Mouse (Mus musculus) kidney, embryonic 16.5 days (tissue): Measurements from ENCODE around the gene Nop2. TPM values are rescaled to one million over a fixed set of nuclear protein-coding genes. Genes with fewer than 3 reads are reported as not detected.

Experiments
- ATAC-seq: fragments of 200-750 bp; cut with Nextera tagmentation; 2 replicates; pipeline ENCODE4 v1.8.0; 2017; ENCODE audit warnings: moderate TSS enrichment; ENCODE audit not compliant: low FRiP score, low TSS enrichment
- H3K27ac ChIP-seq: fragments of 300-500 bp; sonication (generic); 2 replicates; pipeline ENCODE4 v1.5.1; 2014; ENCODE audit warnings: low read length
- H3K27me3 ChIP-seq: fragments of 300-500 bp; sonication (generic); 2 replicates; pipeline ENCODE4 v1.6.1; 2014; ENCODE audit warnings: low read length, control low read depth, mixed read lengths; ENCODE audit not compliant: insufficient read depth
- H3K36me3 ChIP-seq: fragments of 300-500 bp; sonication (generic); 2 replicates; pipeline ENCODE4 v1.6.1; 2014; ENCODE audit warnings: low read length, control low read depth, mixed read lengths; ENCODE audit not compliant: insufficient read depth
- H3K4me1 ChIP-seq: fragments of 300-500 bp; sonication (generic); 2 replicates; pipeline ENCODE4 v1.6.1; 2014; ENCODE audit warnings: low read length, control low read depth, mixed read lengths; ENCODE audit not compliant: insufficient read depth
- H3K4me2 ChIP-seq: fragments of 300-500 bp; sonication (generic); replicated peaks from 2 replicates; pipeline ENCODE4 v1.6.1; 2014; ENCODE audit warnings: low read depth, low read length
- H3K4me3 ChIP-seq: fragments of 300-500 bp; sonication (generic); 2 replicates; pipeline ENCODE4 v1.5.1; 2014; ENCODE audit warnings: mild to moderate bottlenecking, low read length
- H3K9ac ChIP-seq: fragments of 300-500 bp; sonication (generic); replicated peaks from 2 replicates; pipeline ENCODE4 v1.6.1; 2014; ENCODE audit warnings: low read length
- H3K9me3 ChIP-seq: fragments of 300-500 bp; sonication (generic); 2 replicates; pipeline ENCODE4 v1.6.1; 2016; ENCODE audit warnings: low read length, control low read depth
- WGBS: fragments of 180-500 bp; shearing (Covaris S2); extraction: QIAGEN DNeasy Blood & Tissue Kit; methylation state at CpG from one replicate; pipeline ENCODE4 v1.1.7; 2014; 5-methylcytosine and 5-hydroxymethylcytosine counted together
- polyA plus RNA-seq: library from polyadenylated mRNA; unstranded; fragments of >200 nt; fragmentation: Nextera tagmentation; extraction: Ambion mirVana; gene quantifications from 2 replicates; pipeline ENCODE4 v1.2.1, GENCODE M21; 2015

Nop2 gene
- polyA plus RNA-seq, 1 experiment from 2014 or later = 69.3 TPM

- H3K4me2 ChIP-seq = no peak overlapping the region
- H3K36me3 ChIP-seq = peaks cover 4% of the 10 kb centered on the region; the same call in 1 of the 2 replicates
- peaks cover 42% of the 10 kb centered on the region for H3K4me1 ChIP-seq
- H3K4me3 ChIP-seq = no peak overlapping the region
- no peak for ATAC-seq
- no peaks in the 10 kb centered on the region for H3K9me3 ChIP-seq
- H3K27me3 ChIP-seq = no peaks in the 10 kb centered on the region
- H3K9ac ChIP-seq = no peak overlapping the region
- WGBS = 33% methylated on average over 3 of the region's 3 CpGs
- H3K27ac ChIP-seq = peak overlapping the region; percentile 99
Observed at GRCm38 (mm10) chr6:125094843-125095242, 36.9 kb upstream of the Nop2 start.

- H3K4me2 ChIP-seq = peak within 1 kb of the TSS; percentile 85
- 1% methylated on average over 43 of the region's 45 CpGs for WGBS
- peaks cover 12% of the 10 kb centered on the region for H3K36me3 ChIP-seq
- H3K27me3 ChIP-seq = no peaks in the 10 kb centered on the region
- H3K4me3 ChIP-seq = peak within 1 kb of the TSS; percentile 93
- H3K9ac ChIP-seq = peak within 1 kb of the TSS; percentile 95
- H3K27ac ChIP-seq = peak within 1 kb of the TSS; percentile 99
- peak; percentile 66 for ATAC-seq
- H3K9me3 ChIP-seq = no peaks in the 10 kb centered on the region
- H3K4me1 ChIP-seq = peaks cover 40% of the 10 kb centered on the region
Observed at GRCm38 (mm10) chr6:125095391-125096278, 36.1 kb upstream of the Nop2 start, which contains the start of gene Chd4. Gene Chd4 (plus strand): TSS chr6:125095981.

- WGBS = under 1% methylated on average over 29 of the region's 32 CpGs
- Histone ChIP-seq H3K4me2 (peak overlapping the region; percentile 85), H3K27ac (peak overlapping the region; percentile 99), H3K27me3 (no peaks in the 10 kb centered on the region), H3K4me3 (peak overlapping the region; percentile 93), H3K36me3 (peaks cover 18% of the 10 kb centered on the region), H3K9ac (peak overlapping the region; percentile 95), H3K4me1 (peaks cover 35% of the 10 kb centered on the region), H3K9me3 (no peaks in the 10 kb centered on the region)
- ATAC-seq = peak; percentile 16; the same call in 1 of the 2 replicates
Observed at GRCm38 (mm10) chr6:125096279-125096596, 35.5 kb upstream of the Nop2 start.

- no peaks in the 10 kb centered on the region for H3K27me3 ChIP-seq
- H3K36me3 ChIP-seq = peaks cover 23% of the 10 kb centered on the region
- under 1% methylated on average over 38 of the region's 44 CpGs for WGBS
- peak; percentile 64 for ATAC-seq
- H3K4me1 ChIP-seq = peaks cover 34% of the 10 kb centered on the region
- H3K4me3 ChIP-seq = peak overlapping the region; percentile 93
- peak overlapping the region; percentile 99 for H3K27ac ChIP-seq
- peak overlapping the region; percentile 85 for H3K4me2 ChIP-seq
- no peaks in the 10 kb centered on the region for H3K9me3 ChIP-seq
- H3K9ac ChIP-seq = peak overlapping the region; percentile 95
Observed at GRCm38 (mm10) chr6:125096597-125097345, 34.9 kb upstream of the Nop2 start.

- WGBS = under 1% methylated on average over 12 of the region's 12 CpGs
- Histone ChIP-seq H3K27me3 (no peaks in the 10 kb centered on the region), H3K4me1 (peaks cover 34% of the 10 kb centered on the region), H3K4me2 (peak overlapping the region; percentile 85), H3K9ac (peak overlapping the region; percentile 95), H3K27ac (peak overlapping the region; percentile 99), H3K4me3 (peak overlapping the region; percentile 93), H3K9me3 (no peaks in the 10 kb centered on the region), H3K36me3 (peaks cover 29% of the 10 kb centered on the region)
- no peak; the same call in 1 of the 2 replicates for ATAC-seq
Observed at GRCm38 (mm10) chr6:125097346-125097689, 34.4 kb upstream of the Nop2 start.

- 30% methylated on average over 8 of the region's 8 CpGs for WGBS
- ATAC-seq = no peak
- no peak overlapping the region for H3K27ac ChIP-seq
- H3K4me2 ChIP-seq = peak overlapping the region; percentile 85
- H3K36me3 ChIP-seq = peaks cover 35% of the 10 kb centered on the region
- H3K4me1 ChIP-seq = peaks cover 34% of the 10 kb centered on the region
- H3K4me3 ChIP-seq = peak overlapping the region; percentile 93
- H3K9me3 ChIP-seq = no peaks in the 10 kb centered on the region
- peak overlapping the region; percentile 95 for H3K9ac ChIP-seq
- H3K27me3 ChIP-seq = no peaks in the 10 kb centered on the region
Observed at GRCm38 (mm10) chr6:125097951-125098350, 33.8 kb upstream of the Nop2 start.

GRCm38 (mm10) chr6:125098513-125098912 is 33.2 kb upstream of the Nop2 start:
- Histone ChIP-seq H3K36me3 (peaks cover 39% of the 10 kb centered on the region), H3K4me1 (peaks cover 34% of the 10 kb centered on the region), H3K27ac (no peak overlapping the region), H3K9me3 (no peaks in the 10 kb centered on the region), H3K4me3 (peak overlapping the region; percentile 93), H3K27me3 (no peaks in the 10 kb centered on the region), H3K4me2 (peak overlapping the region; percentile 85), H3K9ac (peak overlapping the region; percentile 95)
- no peak for ATAC-seq
- 26% methylated on average over 3 of the region's 3 CpGs for WGBS

- ATAC-seq = no peak
- Histone ChIP-seq H3K27me3 (no peaks in the 10 kb centered on the region), H3K9ac (peak overlapping the region; percentile 18; the same call in 1 of the 2 replicates), H3K4me2 (peak overlapping the region; percentile 85), H3K4me3 (peak overlapping the region; percentile 93), H3K4me1 (peaks cover 34% of the 10 kb centered on the region), H3K9me3 (no peaks in the 10 kb centered on the region), H3K27ac (peak overlapping the region; percentile 37), H3K36me3 (peaks cover 48% of the 10 kb centered on the region)
- 38% methylated on average over 5 of the region's 5 CpGs for WGBS
Observed at GRCm38 (mm10) chr6:125099421-125099971, 32.2 kb upstream of the Nop2 start.

GRCm38 (mm10) chr6:125101444-125101843 is 30.3 kb upstream of the Nop2 start:
- Histone ChIP-seq H3K9me3 (no peaks in the 10 kb centered on the region; the same call in 1 of the 2 replicates), H3K4me1 (peaks cover 29% of the 10 kb centered on the region), H3K36me3 (peaks cover 66% of the 10 kb centered on the region), H3K27ac (no peak overlapping the region), H3K9ac (no peak overlapping the region), H3K27me3 (no peaks in the 10 kb centered on the region), H3K4me2 (no peak overlapping the region), H3K4me3 (no peak overlapping the region)
- ATAC-seq = no peak
- 73% methylated on average over 8 of the region's 9 CpGs for WGBS
